Mouse (Mus musculus) retina, adult 2 months (tissue): ENCODE results near the gene Greb1.
"Not testable (repeated sequence)": the region's sequence is repeated elsewhere in the genome, so short reads cannot be mapped to it uniquely, and the experiment has no call there.

ENCODE experiments used
- DNase-seq: peaks from one replicate; pipeline ENCODE4 v3.0.0-alpha.2; 2012; ENCODE audit warnings: low read depth, low spot score

Greb1 gene

DNA sequence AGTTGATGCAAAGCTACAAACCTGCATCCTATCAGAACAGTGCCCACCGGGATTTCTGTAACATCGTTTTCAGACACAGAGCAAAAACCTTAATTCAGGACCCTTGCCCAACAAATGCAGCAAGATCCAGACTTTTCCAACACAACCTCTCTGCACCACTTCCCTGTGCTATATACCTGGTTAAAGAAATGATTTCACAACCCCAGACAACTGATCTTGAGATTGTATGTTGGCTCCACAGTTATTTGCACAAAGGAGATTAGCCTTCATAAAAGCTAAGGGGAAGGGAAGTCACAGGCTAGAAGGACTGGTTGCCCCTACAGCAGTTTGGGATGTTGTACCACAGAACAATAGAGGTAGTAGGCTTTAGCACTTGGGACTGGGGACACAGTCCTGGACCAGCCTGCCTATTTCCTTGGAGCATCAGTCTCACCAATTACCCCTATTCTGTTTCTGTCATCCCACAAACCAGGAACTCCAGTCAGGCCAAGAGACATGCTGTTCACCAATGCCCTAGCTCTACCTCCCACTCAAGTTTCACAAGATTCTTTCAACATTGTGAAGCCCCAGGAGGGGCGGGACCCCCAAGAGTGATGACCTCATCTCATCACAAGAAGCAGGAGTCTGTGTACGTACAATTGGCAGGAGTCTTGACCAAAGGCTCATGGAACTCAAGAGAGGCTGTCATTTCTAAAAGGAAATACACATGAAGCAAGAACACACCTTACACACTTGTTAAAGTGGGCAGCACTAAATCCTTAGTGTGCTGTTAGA lies 36.9 kb downstream of the Greb1 start:
- no peak for DNase-seq

DNA sequence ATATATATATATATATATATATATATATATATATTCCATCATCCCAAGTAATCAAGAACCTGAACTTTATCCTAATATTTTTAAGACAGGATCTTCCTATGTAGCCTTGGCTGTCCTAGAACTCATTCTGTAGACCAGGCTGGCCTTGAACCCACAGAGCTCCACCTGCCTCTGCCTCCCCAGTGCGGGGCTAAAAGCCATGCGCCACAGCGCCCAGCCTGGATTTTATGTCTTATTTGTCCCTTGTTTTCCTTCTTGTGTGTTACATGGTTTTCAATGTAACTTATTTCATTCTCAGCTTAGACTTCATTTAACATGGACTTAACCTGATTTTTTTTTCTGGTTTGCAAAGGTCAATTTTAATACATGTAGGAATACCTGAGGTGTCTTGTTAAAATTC lies 39.2 kb downstream of the Greb1 start:
- DNase-seq = no peak

DNA sequence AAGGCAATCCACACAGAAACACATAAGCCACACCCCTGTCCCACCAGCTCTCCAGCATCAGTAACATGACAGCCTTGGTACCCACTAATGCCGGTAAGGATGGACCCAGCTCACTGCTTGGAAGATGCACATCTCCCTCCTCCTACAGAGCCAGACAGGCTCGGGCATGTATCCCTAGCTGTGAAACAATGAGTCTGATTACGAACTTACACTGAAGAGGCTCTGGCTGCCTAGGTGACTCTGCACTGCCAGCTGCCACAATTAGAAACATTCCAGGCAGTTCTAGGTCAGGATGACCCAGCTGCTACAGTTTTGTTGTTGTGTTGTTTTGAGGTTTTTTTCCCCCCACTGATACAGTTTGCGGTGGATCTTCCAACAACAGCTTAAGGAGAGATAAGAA lies 40.4 kb downstream of the Greb1 start:
- DNase-seq = no peak

DNA sequence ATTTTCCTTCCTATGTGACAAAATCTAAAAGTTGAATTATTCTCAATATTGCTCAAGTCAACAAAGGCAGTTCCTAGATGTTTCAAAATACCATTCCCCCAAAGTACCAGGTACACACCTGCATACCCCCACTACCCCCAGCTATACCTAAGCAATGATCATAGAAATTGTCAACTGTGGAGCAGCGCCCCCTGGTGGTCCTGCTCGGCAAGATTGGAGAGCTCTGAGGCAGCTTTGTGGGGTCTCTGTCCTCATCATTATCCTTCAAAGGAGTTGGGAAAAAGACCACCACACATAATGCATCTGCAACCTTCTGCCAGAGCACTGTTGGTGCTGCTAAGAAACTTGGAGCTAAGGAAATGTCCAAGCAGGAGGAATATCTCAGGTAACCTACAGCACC lies 46.4 kb downstream of the Greb1 start:
- DNase-seq = no peak

DNA sequence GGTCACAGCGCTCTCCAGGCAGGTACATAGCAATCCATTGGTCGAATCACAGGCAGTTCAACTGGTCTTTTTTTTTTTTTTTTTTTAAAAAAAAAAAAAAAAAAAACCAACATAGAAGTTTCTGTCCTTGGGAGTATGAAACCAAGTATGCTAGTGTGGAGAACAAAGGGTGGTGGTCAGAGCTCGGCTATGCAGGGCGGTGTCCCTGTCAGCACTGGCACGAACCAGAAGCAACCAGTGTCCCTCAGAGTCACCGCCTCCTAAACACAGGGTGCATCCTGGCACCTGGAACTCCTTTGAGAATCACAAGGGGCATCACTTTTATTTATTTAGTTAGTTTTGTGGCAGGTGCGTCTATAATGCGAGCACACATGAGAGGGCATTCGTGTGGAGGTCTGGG lies 47.1 kb downstream of the Greb1 start:
- DNase-seq = no peak

DNA sequence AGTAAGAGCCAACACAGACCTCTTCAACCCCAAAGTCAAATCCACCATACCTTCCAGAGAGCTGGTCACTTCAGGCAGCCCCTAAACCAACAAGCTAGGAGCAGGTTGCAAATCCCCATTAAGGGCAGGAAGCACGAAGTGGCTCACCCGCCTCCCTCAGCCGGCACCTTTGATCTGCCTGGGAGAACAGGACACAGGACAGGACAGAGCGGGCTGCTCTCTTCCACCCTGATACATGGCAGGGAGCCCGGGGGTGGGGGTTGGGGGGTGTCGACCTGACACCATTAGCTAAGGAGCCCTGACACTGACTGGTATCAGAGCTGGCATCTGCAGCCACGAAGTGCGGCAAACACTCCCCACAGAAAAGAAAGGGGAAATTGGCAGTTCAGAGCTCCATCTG lies 47.6 kb downstream of the Greb1 start:
- no peak for DNase-seq

DNA sequence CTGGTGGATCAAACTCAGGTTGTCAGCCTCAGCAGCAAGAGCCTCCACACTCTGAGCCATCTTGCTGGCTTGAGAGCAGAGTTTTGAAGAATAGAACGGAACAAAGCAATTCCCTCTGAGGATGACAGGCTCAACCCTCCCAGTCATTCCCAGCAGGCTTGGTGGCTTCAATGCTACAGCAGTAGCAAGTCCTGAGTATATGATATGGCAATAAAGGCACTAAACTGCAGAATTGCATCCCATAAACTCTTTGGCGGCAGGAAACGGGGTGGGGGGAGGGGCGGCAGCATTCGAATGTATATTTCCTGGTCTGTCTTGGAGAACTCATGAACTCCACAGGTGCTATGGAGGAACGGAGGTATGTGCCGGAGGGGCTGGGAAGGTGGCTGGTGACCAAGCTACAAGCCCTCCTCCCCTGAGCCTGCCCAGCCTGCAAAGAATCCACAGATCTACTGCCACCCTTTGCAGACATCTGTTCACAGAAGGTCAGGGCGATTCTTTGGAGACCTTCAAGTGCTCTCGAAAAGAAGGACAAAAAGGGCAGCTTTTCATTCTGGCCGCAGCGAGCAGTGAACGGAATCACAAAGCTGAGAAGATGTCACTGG lies 48.3 kb downstream of the Greb1 start:
- no peak for DNase-seq

DNA sequence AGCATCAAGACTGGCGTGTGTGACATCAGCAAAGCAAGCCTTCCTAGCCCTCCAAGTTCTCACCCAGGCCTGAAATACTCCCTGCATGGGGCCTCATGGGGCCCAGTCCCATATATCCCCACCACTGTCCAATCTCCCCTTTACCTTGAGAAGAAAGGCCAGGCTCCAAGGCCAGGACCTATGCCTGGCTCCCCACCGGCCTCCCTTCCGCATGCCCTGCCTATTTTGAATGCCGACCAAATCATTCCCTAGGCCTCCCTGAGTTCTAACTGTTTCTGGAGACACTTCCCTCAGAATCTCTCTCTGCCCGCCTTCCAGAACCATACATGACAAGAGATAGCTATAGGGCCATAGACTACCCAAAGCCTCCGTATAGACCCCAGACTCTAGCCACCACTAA lies 49.1 kb downstream of the Greb1 start:
- DNase-seq = no peak

DNA sequence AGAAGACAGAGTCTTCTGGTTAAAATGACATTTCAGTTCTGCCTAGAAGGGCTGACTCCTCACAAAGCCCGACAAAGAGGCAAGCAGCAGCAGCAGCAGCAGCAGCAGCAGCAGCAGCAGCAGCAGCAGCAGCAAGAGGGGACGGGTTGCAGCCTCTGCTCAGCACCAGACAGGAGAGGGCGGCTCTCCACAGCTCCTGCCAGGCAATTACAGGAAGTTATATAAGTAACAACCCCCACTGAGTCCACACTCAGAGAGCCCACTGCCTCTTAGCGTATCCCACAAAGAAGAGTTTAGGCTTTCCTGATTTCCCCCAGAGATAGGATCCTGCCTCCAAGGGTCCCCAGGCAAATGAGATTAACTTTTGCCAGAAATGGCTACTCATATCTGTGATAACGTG lies 60.6 kb downstream of the Greb1 start:
- no peak for DNase-seq

DNA sequence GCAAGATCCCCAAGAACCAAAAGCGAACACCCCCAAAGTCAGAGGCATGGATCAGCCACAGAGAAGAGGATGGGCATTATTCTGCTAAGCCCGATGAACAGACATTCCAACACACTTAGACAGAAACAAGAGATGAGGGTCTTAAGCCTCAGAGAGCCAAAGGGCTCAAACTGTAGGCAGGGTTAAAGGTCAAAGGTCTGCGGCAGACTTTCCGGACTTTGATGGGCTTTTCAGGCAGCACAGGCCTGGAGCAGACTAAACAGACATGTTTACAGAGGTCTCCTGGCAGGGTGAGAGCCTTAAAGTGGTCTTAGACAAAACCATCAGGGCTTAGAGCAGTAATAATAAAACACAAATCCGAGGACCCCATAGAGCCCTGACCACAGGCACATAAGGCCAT lies 63.4 kb downstream of the Greb1 start:
- no peak for DNase-seq

DNA sequence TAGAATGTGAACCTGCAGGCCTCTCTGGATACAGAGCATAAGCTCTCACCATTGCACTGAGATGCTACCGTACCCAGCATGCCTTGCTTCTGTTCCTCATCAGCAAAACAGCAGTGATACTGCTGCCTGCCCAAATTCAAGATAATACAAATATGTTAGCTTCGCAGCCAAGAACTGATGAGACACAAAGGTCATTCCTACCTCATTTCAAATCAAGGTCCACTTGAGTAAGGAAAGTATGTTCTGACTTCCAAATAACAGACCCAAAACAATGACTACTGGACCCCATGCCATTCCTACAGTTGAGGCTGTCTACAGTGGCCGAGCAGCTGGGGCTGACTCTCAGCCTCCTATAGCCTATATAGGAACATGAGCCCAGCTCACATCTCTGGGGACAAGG lies 66.0 kb downstream of the Greb1 start:
- no peak for DNase-seq

DNA sequence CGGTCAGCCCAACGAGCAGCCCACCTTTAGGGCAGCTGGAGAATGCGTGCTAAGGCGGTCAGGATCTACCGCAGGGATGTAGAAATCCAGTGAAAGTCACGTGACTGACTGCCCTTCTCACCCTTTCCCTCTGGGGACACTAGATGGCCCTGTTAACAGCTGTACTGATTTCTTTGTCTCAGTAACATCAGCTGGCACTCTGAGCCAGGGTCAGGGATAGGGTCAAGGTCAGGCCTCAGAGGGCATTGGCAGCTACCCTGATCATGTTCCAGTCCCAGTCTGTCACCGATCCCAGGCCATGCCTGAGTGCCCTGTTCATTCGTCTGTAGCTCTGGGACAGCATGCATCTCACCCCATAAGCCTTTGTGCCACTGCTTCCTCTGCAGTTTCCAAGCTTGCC lies 66.7 kb downstream of the Greb1 start:
- no peak for DNase-seq

DNA sequence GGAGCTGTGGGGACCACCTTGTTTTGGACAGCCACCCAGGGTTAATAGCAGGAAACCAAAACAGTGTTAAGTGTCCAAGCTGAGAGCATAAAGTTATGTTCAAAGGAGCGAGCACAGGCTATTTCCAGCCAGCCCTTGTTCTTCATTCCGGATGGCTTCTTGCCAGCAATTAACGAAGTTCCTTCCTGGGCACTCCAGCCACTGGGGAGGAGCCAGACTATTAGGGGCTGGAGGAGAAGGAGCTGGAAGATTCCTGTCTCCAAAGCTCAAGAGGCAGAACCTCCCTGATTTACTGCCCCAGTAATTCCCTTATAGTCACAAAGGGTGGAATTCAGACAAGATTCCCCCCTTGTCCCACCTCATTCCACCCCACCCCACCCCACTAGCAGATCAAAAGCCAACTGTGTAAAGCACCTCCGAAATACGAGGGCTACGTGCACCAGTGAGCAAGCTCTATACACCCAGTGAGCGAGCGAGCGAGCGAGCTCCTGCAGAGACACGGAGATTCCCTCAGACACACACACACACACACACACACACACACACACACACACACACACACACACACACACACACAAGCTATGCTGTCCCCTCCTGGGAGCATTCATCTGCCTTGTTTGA lies 69.5 kb downstream of the Greb1 start:
- DNase-seq = no peak

DNA sequence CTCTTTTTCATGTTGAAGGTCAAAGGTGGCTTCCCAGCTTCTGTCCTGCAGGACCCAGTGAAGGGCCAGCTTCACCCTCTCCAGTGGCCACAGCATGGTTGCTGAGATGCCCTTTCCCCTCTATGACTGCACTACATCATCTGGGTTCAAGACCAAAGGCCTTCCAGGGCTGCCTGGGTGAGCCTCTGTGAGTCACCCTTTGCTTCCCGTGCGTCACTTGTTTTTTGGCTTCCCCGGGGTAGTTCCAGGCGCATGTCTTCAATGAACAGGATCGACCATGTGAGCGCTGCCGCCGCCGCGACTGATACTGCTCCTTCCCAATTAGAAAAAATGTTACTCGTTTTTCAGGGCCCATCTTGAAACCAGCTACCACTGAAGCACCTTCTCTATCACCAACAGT lies 70.5 kb downstream of the Greb1 start:
- DNase-seq = no peak

DNA sequence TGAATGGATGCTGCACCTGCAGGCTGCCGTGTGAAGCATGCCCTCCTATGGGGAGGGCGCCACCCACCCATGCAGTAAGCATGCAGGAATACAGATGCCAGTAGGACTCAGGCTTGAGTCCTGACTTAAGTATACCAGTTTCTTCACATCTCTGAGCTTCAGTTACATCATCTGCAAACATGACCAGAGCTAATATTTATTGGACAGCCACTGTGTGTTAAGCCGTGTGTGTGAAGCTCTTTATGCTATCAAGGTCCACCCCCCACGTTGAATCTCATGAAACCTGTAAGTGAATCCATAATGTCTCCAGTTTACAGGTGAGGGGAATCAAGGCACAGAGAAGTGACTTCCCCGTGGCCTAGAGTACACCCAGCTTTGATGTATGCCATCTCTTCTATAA lies 72.5 kb downstream of the Greb1 start:
- DNase-seq = no peak

DNA sequence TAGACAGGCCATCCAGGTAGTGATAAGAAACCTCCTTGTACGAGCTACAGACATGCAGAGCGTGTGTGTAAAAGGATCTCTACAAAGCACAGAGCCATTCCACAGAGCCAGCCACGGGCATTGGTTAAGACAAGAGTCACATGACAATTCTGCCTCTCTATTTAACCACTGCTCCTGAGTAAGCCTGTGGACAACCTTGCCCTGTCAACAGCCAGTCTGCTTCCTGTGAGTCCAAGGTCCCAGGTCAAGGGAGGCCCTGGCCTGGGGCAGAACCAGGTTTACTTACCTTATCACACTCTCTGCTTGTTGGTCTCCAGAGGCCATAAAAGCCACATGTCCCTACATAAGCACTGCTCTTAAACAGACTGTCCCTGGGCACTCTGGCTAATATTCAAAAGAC lies 74.5 kb downstream of the Greb1 start:
- DNase-seq = no peak

DNA sequence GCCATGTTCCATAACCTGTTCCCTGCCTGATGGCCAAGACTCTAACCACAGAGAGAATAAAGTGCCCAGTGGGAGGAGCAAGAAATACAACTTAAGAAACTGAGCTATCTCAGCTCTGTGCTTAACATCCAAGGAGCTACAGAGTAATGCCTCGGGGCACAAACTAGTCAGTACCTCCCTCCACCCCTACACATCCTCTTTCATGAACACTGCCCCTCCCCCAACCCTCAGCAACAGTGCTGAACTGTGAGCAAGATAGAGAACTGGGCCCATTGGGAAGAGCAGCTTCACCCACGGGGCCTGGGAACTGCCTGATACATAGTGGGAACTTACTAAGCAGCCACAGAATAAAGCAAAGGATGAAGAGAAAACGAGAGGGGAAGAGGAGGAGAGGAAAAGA lies 77.1 kb downstream of the Greb1 start:
- no peak for DNase-seq

DNA sequence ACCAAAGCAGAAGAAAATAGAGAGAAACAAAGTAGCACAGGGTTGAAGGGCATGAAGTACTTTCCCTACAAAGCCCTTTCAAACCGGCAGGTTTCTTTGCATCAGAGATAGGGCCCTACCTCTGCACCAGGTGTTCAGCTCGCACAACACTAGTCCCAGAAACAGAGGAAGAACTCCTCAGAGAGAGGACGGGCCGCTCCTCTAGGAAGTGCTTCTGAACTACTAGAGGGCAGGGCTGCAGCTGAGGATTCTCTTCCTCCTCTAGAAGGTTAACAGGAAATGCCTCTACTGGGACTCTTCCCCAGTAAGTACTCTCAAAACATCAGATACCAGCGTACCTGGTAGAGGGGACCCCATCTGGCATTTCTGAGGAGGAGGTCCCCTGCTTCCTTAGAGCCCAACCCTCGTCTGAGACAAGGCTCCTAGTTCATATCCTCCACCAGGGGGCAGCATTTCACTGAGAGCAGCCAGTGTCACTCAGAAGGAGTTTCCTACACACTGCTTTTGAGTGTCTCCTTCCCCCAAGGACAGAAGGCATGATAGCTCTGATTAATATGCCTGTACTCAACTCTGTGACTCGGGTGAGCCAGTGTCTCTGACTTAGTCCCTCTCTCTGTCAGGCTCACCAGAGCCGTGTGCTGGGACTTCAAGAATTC lies 81.9 kb downstream of the Greb1 start:
- DNase-seq = peak; percentile 44

DNA sequence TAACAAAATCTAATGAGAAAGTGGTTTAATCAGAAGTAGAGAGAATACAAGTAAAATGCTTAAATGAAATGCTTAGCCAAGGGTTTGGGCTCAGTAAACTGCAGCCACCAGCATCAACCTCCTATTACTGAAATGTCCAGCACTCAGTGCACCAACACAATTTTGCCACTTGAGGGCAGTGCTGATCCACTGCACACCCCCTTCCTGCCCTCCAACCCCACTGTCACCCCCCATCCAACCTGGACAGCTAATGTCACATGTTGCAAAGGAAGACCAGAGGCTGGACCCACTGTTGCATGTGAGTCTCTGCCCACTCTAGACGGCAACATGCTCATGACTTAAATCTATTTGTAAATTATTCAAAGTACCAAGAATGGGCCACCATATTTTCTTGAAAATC lies 83.0 kb downstream of the Greb1 start:
- DNase-seq = no peak

DNA sequence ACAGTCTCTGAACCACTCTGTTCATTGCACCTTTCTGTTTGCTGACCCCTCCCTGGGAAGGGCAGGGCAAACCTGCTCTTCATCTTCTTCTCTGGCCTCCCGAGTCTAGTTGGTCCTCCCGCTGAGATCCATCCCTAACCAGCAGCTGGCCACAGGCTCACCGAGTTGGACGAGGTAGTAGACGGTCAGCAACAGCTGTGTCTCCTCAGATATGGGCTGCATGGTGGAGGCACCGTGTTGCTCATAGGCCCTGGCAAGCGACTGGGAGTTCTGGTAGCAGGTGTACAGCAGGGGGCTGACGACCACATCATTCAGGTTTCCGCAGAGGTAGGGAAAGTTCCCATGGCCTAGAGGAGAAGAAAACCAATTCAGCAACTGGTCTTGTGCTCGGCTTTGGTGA lies 86.1 kb downstream of the Greb1 start:
- DNase-seq = no peak

DNA sequence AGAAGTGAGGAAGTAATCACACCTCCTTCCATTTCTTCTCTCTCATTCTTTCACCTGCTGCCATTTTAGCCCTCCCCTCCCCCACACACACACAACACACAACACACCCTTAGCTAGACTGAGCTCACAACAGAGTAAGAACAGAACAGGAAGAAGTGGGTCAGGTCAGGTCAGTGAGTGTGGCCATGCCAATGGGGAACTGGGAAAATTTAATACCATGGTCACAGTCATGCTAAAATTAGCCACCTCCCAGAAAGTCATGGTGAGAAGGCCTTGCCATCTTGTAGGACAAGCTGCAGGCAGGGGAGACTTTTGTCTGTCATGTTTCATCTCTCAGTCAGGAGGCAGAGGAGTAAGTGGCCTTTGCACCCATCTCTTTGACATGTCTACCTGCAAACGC lies 102.0 kb downstream of the Greb1 start:
- DNase-seq = no peak

DNA sequence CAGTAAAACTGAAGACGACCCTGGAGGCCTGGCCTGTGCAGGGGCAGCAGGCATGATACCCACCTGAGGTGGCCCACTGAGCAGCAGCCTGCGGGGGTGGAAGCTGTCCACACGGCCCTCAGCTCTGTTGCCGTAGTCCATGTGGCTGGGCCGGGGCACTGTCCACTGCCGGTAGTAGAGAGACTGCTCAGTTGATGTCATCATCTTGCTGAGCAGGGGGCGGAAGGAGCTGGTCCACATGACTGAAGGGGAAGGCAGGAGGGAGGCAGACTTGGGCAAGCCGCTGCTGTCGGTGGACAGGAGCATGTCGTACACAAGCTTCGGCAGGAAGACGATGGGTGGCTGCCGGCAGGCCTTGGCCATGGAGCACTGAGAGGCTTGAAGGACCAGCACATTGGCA lies 104.5 kb downstream of the Greb1 start:
- DNase-seq = no peak

DNA sequence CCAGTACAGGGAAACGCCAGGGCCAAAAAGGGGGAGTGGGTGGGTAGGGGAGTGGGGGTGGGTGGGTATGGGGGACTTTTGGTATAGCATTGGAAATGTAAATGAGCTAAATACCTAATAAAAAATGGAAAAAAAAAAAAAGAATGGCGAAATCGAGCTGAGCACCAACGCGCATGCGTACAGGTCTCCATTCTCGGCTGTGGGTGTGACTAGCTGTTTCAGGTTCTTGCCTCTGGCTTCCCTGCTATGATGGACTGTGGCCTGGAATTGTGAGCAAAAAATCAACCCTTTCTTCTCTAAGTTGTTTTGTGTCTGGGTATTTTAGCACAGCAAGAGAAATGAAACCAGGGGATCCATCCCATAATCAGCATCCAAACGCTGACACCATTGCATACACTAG lies 105.4 kb downstream of the Greb1 start:
- DNase-seq = not testable (repeated sequence)
